Mouse (Mus musculus): ENCODE measurements around the gene Dhx36. TPM values are rescaled to one million over a fixed set of nuclear protein-coding genes. Genes with fewer than 3 reads are reported as not detected.

Dhx36 gene
- total RNA-seq (2023) = 60.7 to 67.3 TPM (median 62.6 TPM) in 4 replicates

DNA sequence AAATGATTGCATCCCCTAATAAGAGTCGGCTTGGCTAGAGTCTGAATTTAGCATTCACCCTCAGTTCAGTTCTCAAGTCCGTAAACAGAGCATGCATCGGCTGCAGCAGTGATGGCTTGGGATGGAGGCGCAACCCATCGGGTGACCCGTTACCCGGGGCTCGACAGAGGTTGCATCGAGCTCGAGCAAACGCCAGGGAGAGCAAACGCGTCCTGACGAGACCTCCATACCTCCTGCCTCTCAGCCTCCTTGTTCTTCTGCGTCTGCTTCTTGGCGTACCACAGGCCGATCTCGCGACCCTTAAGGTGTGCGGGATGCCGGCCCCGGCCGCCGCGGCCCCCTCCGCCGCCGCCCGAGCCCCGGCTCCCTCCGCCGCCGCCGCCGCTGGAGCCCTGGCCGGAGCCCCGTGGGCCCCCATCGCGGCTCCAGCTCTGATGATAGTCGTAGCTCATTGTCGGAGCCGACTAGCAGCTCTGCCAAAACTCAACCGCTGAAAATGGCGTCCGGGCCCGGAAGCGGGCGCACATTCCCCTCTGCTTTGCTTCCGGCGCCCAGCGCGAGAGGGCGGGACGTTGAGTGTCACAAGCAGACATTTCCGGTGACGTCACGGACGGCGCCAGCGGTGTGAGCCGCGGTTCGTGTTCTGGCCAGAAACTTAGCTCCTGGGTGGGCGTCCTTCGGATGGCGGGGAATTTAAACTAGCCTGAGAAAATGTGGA lies at the start of gene Dhx36:
Dhx36 (minus strand) TSS at position 517 of the 718 bp plus-strand sequence.

Other genes with a start within 250 kb of the Dhx36 start
- not detected in 4 replicates for gene Arhgef26, start 168.7 kb downstream of the Dhx36 start, total RNA-seq (2023)
- gene Gpr149, start 98.1 kb upstream of the Dhx36 start, total RNA-seq (2023) = not detected in 4 replicates